10 mouse cellular contexts compared by ENCODE assay signal in the genomic region with DNA sequence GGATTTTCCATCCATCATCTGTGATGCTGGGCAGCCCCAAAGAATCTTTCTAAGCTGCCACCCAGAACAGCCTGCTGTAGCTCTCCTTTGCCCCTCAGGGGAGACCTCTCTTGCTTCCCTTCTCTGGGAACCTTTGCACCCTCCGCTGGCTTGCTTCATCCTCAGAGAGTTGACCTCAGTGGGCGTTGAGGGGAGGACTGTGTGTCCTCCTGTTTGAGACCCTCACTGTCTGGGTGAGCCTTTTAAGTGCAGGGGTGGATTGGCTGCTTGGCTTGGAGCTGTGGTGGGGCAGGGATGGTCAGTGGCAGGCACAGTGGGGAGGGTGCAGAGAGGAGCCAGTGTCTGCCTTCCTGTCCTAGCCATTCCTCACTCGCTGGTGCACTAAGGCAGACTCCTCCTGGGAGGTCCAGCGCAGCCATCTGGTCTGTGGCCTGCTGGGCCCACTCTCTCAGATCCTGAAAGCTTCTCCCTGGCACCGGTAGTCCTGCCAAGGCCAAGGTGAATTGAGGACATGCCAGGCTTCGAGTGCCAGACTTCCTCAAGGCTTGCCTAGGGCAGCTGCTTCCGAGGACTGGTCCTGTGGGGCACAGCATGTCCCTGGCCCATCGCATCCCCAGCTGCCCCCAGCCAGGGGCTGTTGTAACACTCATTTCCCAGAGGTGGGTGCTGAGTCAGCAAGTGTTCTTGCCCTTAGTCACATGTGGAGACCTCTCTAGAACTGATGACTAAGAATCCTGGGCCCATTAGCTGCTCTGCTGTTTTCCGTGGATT. TPM values are rescaled to one million over a fixed set of nuclear protein-coding genes. Genes with fewer than 3 reads are reported as not detected.
DNase-seq lines count a peak whose midpoint lies in the region; ATAC-seq and TF ChIP-seq lines count a peak whose summit lies in the region.
"Had no signal": no experiment of that assay in that cellular context is flagged by ENCODE, and none has a peak within 500 bp of the region (broad histone marks: within the 10 kb centered on the region; RNA-seq: fewer than 3 reads in every experiment).

No protein-coding gene starts in this region.

- TF ChIP-seq CTCF in heart, adult 2 months (IDR thresholded peaks at IDR 0.05) = no peak

- peaks cover 1% of the 10 kb centered on the region; the same call in 1 of the 2 replicates for H3K4me1 ChIP-seq in heart, adult 2 months (ENCODE audit: control insufficient read depth, insufficient read depth, low read length)

- no peak for TF ChIP-seq POLR2A in heart, adult 2 months (IDR thresholded peaks at IDR 0.05; ENCODE audit: insufficient read depth, low read depth, low read length)

- H3K4me3 ChIP-seq in heart, adult 2 months = no peak overlapping the region

- H3K27ac ChIP-seq in heart, adult 2 months = no peak overlapping the region

- intact Hi-C loops in heart, adult 2 months (cut with DNase I) = no loop called here

- no peak overlapping the region for H3K9ac ChIP-seq in heart, adult 2 months (ENCODE audit: low read depth, low read length)

- ATAC-seq in cerebellum, adult (ENCODE audit: insufficient number of reproducible peaks, low FRiP score, low TSS enrichment) = peak; percentile 86

- no peaks in the 10 kb centered on the region for H3K79me2 ChIP-seq in heart, adult 2 months (replicated peaks; ENCODE audit: control insufficient read depth, insufficient read depth, low read length)

- H3K27me3 ChIP-seq in heart, adult 2 months (ENCODE audit: control insufficient read depth, insufficient read depth, low read length) = no peaks in the 10 kb centered on the region

- peak; percentile 72 to 75 for DNase-seq in right cerebral cortex, postnatal 10 days (ENCODE audit: low spot score in 2 of 2)
- no peak for DNase-seq in right cerebral cortex, postnatal 25 days
- peak; percentile 66 to 76 for DNase-seq in heart, adult 2 months
- peak; percentile 68 for DNase-seq in lung, postnatal 36 days
- no peak for DNase-seq in thymus, postnatal 4 days
- DNase-seq in urinary bladder, postnatal 4 days (ENCODE audit: low spot score in 2 of 2) = no peak

- H3K36me3 ChIP-seq in heart, adult 2 months (ENCODE audit: control insufficient read depth, insufficient read depth, low read length) = no peaks in the 10 kb centered on the region

- peak; percentile 96 for TF ChIP-seq EP300 in heart, adult 2 months (IDR thresholded peaks at IDR 0.05; ENCODE audit: insufficient read depth, low read depth, low read length)

- 49% methylated on average over 9 of the region's 9 CpGs for WGBS in heart, adult 2 months

RNA-seq across cellular contexts. Expression of a gene that starts 5.7 kb away (rescaled TPM):
- not detected for total RNA-seq in heart, adult 2 months (2021)
- 0.29 and 0.70 TPM in 2 replicates for polyA plus RNA-seq in heart, adult 2 months (2012; rRNA removed)
- polyA plus RNA-seq: heart, postnatal 0 days; lung, embryonic 16.5 days; stomach, embryonic 14.5 days had no signal

RNA-seq across cellular contexts. Expression of a gene that starts 15.5 kb away (rescaled TPM):
- total RNA-seq in heart, adult 2 months (2021) = 10 to 100 TPM in 1 of 2 experiments, 1 to 10 TPM in 1; 6.9 to 13.2 TPM
- 1.8 and 3.2 TPM in 2 replicates for polyA plus RNA-seq in heart, adult 2 months (2012; rRNA removed)

RNA-seq across cellular contexts. Expression of a gene that starts 17.6 kb away (rescaled TPM):
- 10 to 100 TPM; 44.8 to 52.5 TPM for total RNA-seq in heart, adult 2 months (2021)
- 25.1 and 39.0 TPM in 2 replicates for polyA plus RNA-seq in heart, adult 2 months (2012; rRNA removed)

RNA-seq across cellular contexts. Expression of a gene that starts 53.5 kb away (rescaled TPM):
- 1 to 10 TPM; 5.3 to 5.5 TPM for total RNA-seq in heart, adult 2 months (2021)
- polyA plus RNA-seq in heart, adult 2 months (2012; rRNA removed) = 8.5 and 9.2 TPM in 2 replicates

Comparison
In these comparisons a context has a peak if more than half of its experiments do, and no peak if none do; other contexts are left out.
1. DNase-seq: peak in right cerebral cortex, postnatal 10 days (2 of 2), heart, adult 2 months (2 of 2) and lung, postnatal 36 days (single experiment); none in right cerebral cortex, postnatal 25 days (single experiment), thymus, postnatal 4 days (single experiment) and urinary bladder, postnatal 4 days (0 of 2).